Mouse (Mus musculus): ENCODE measurements around the gene Gtf3c1.

GRCm38 (mm10) chr7:125596406-125596805 is 111.2 kb downstream of the Gtf3c1 start:
- TF ChIP-seq CTCF (IDR thresholded peaks at IDR 0.05; ENCODE audit: control insufficient read depth, insufficient read depth, low read length) (no peak), POLR2A (IDR thresholded peaks at IDR 0.05; ENCODE audit: borderline replicate concordance, control insufficient read depth, low read depth, low read length) (no peak)

All from bone marrow, adult 2 months (tissue).